Mouse (Mus musculus) kidney, postnatal 14 days (tissue): ENCODE measurements around the gene Fgr.

Source experiments
- DNase-seq: peaks from one replicate; pipeline ENCODE4 v3.0.0; 2022; ENCODE audit warnings: mixed read lengths

Gene Fgr

DNA sequence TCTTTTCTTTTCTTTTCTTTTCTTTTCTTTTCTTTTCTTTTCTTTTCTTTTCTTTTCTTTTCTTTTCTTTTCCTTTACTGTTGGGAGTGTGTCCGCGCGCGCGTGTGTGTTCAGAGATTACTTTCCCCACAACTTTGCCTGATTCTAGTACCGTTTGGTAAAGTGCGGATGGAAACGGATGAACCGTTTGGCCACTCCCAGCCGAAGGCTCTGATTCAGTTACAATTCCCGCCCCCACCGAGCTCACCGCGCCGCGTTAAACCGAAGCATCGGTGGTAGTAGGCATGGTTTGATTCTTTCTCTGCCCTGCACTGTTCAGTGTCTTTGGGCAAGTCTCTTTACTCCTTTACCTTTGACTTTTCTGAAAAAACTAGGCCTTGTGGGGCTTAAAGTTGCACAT, 65.9 kb downstream of the Fgr start:
- DNase-seq = no peak

DNA sequence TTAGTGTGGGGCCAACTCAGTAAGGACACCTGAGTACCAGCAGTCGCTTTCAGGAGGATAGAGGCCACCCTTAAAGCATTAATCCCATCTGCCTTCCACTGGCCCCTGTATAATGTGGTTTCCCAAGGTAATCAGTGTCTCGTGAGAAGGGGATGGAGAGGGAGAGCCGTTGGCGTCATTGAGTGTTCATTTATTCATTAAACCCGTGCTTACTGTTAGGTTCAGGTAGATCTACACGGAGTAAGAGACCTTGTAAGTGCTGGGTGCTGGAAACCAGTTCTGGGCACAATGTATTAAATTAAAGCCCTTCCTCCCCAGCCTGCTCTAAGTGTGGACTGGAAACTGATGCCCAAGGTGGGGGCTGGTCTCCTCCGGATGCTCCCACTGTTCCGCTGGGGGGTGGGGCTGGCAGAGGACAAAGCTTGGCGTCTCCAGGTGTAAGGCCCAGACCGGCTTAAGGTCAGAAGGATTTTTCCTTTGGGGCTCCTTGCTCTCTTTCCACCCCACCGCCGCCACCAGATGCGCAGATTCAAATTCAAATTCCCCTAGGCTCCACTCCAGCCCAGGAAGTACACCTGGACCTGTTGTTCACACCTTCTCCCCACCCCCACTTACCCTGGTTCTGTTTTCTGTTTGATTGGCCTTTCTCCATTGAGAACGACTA, 66.5 kb downstream of the Fgr start:
- DNase-seq = no peak

DNA sequence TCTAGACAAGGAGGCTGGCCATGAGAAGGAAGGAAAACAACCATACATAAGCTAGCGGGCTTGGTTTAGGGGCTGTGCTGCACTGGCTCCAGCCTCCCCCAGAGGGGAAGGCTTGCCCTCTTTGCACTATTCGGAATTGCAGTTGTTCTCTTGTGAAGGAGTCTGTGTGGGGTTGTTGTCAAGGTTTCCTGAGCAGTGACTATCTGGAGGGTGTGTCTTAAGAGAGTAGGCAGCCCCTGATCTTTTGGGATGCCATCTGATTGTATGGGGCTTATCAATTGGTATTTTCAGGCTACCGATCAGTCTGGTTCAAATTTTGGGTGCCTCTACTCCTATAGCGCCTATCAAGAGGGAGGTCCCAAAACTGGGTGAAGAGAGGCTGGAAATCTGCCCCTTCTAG, 68.3 kb downstream of the Fgr start:
- DNase-seq = no peak

DNA sequence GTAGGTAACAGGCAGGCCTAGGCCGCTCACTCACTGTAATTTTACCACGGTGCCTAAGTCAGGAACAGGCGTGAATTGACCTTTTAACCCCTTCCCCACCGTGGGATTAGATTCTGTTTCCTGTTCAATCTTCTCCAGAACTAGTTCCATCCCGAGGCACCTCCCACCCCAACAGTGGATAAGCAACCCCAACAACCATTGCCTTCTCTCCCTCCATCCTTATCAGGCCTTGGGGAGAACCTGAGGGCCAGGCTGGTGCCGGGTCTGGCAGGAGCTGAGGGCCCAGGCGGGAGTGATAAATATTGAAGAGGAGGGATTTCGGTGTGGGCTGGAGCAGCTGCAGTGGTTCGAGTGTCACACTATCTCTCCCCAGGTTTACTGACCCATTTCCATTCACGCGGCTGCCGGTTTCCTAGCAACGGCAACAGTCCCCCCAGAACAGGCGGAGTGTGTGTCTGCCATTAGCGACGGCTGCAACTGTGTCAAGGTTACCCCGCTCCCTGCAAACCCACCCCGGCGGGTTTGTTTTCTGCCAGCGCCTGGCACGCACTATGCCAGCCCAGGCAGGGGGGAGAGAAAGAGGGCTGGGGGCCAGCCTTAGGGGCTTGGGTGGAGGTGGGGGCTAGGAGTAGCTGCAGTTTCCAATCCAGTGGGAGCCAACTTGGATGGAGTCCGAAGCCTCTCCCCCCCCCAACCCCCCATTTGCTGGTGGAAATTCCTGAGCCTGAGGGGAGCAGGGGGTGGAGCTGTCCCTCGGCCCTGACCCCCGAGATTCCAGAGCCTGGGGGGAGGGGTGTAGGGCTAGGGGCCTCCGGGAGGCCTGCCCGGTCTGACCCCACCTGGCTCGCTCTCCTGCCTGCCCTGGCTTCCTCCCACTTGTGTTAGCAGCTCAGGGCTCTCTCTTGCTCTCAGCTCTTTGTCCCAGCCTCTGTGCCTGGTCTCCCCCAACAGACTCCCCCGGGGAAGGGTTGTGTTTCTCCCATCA, 69.0 kb downstream of the Fgr start:
- peak; percentile 77 for DNase-seq

DNA sequence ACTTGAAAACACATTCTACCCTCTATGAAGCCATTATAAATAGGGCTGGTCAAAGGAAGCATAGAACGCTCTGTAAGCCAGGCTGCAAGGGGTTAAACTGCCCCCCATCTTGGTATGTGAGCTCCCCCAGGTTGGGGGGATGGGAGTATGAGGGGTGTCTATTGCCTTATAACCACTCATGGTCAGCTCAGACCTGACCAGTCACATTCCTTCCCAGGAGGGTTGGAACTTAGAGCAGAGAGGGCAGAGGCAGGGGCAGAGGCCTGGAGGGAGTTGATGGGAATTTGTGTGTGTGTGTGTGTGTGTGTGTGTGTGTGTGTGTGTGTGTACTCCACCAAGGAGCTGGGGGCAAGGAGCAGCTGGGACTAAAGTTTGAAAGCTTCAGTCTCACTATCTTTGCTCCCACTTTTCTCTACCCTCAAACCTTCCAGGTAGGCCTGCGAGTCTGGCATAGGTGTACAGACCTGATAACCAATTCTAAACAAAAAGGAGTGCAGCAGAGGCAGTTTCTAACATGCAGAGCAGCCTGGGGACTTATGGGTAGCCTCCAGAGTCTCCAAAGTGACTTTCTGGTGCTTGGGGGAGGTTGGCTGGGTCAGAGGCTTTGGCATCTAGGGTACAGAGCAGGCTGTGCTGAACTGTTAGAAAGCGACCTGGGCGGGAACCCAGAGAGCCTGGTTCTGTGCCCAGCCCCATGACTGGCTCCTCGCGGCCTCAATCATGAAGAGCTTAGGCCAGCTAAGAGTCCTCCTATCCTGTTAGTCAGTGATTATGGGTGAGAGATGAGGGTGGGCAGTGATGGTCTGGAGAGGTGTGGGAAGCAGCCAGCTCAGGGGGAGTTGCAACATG, 70.1 kb downstream of the Fgr start:
- peak; percentile 67 for DNase-seq

DNA sequence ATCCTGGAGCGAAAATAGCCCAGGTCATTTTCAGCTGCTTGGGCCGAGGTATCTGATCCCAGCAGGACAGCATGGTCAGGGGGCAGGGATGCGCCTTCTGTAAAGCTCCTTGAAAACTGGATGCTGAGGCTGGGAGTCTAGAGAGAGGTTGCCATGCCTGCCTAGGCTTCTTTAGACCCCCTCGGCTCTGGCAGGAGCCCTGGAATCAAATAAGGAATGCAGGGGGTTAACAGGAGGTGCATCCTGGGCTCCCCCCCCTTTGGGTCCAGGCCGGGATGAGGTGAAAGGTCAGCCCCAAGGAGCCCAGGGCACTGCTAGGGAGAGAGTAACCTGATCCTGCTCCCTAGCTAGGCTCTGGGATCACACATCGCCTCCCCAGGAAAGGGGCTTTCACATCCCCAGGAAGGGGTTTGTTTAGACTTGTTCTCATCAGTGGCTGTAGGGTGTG, 70.8 kb downstream of the Fgr start:
- DNase-seq = no peak

DNA sequence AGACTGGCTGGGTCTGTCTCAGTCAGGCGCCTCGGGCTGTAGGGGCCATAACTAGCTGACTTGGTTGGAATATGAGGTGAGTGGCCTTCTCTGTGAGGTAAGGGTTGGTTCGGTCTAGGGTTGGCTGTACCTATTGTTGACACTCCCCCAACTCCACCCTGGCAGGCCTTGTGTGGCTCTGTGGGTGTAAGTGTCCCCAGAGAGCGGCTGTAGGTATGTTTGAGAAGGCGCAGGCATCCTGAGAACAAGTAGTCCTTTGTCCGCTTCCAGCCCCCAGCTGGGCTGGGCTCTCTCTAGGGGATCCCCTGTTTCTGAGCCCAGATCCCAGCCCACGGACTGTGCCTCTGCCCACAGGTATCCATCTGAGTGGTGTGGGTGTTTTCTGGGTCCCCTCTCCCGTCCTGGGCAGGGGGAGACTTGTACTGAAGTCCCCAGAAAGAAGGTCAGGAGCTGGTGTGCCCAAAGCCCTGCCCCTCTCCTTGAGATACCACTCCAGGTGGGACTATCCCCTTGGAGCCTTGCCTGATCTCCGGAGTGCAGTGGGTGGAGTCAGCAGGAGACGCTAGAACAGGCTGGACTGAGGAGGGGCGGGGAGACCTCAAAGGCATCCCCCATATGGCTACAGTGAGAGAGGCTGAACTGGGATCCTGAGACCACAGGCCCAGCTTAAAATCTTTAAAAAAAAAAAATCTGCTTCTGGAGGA, 72.0 kb downstream of the Fgr start:
- DNase-seq = no peak

DNA sequence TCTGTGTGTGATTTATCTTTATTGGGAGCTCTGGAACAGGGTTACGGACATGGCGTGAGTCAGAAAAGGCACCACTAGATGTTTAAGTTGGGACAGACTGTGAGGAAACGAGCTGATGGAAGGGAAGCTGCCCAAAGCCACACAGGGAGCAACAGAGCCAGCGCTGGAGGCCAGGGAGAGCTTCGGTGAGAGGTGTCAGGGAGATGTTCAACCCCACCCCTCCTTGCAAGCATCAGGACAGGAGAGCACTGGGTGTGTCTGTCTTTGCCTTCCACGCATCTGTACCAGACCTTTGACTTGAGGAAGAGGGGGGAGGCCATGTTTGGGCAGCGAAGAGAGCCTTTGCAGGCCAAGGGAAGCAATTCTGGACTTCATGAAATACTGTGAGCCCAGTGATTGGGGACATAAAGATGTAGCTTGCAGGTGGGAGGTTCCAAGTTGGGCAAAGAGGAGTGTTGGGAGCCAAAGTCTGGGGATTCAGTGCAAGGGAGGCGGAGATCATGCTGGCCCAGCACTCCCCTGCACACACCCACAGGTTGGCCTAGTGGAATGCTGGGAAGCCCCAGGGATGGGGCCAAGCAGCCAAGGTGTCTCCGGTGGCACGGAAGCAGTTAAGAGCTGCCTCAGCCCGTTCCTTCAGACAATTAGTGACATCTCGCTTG, 72.9 kb downstream of the Fgr start:
- peak; percentile 58 for DNase-seq

DNA sequence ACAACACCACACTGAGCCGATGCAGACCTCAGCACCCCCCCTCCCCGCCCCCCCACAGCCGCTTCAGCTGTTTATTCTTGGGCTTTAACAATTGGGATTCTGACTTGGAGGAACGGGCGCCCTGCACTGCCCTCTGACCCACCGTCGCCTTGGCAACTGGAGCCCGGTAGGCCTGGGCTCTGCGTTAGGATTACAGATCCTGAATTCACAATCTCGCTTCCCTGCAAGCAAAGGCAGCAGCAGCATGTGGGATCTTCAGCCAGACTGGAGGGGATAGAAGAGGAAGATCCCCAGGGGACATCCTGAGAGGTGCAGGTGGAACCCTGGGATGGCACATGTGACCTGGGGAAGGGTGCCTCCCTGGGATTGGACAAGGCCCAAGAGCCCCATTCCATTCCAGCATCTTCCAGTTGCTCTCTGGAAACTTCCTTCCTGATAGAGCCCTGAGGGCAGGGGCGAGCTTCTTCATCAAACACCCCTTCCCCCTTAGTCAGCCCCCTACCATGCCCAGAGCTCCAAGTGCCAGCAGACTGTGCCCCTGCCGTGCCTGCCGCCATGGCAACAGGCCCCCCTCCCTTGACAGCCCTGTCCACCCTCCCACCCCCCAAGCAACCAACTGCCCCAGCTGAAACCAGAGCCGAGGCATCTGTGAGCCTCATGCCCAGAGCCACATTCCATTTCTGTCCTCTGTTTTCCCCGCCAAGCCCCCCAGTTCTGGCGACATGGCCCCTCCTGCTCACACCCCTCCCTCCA, 73.6 kb downstream of the Fgr start:
- DNase-seq = no peak

DNA sequence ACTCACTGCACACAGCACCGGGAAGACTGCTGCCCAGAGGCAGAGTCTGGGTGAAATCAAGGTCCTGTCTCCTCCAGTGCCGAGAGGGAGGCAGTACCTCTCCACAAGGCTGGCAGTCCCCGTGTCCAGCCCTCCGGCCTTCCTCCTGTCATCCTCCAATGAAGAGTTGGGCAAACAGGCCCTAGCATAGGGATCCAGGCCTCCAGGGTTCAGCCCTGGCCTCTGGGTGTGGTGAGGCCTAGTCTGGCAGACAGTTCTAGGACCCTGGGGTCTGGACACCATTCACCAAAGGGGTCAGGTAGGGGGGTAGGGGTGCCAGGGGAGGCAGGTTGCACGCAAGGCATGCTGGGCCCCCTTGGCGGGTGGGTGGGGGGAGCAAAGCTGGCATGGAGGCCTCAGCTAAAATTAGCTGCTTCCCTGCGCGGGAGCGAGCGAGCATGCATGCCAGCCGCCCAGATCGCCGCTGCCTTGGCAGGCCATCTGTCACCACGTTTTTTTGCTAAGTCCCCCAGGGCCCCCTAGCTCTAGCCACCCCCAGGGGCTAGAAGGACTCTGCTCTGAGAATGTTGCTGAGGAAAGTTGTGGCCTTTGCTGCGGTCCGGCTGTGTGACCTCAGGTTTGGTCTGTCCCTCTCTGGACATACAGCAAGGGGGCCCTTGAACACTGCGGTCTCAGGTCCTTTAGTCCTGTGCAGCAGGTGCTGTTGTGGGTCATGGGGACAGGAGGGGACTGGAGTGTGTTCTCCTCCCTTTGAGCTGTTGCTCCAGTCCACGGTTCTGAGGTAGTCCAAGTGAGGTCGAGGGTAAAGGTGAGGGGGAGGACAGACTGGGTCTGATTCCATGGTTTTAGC, 75.4 kb downstream of the Fgr start:
- DNase-seq = no peak

DNA sequence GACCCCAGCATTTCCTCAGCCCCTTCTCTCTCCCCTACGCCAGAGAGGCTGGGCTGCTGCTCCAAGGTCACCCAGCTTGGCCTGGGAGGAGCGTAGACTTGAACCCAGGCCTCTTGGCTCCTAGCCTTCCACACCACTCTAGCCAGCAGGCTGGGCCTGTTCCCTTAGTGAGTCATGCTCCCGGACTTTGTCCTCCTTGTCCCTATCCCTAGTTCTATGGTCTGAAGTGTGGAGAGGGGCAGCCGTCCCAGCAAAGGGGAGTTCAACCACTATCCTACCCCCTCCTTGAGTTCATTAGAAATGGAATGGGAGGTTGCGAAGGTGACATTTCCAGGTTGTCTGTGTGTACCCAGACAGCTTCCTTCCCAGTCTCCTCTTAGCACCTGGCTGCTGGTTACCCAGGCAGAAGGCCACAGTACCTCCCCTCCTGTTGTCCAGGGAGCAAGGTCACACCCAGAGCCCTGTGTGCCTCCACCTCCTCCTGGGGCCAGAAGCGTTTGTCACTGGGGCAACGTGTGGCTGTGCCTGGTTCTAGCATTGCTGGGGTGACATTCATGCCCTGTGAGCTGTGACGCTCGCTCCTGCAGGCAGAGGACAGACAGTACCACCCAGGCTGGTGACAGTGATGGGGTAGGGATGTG, 76.4 kb downstream of the Fgr start:
- DNase-seq = peak; percentile 64

DNA sequence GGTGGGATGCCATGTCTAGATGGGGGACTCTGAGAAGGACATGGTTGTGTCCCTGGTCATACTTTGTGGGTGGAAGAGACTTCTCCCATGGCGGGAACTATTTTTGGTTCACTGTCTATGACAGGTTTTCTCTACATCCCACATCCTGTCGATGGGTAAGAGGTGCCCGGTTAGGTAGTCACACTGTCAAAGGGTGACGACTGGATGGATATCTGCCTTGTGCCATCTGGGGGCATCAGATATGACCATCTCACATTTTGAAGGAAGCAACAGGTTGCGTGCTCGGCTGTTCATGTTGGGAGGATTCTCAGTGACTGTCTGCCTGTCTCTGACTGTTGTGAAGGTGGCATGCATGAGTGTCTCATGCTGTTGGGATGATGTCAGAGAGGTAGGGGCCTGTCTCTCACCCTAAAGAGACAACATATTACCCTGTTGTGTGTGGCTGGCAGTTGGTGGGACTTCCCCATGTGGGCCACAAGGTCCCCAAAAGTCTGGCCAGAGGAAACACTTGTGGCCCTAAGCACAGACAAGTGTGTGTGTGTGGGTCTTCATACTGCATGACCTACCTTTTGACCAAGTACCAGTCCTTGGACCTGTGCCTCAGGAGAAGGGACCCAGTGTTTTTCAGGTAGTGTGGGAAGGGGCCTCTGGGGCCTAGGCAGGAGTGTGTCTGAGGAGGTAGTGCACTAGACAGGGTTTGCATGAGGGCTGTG, 77.1 kb downstream of the Fgr start:
- DNase-seq = no peak

DNA sequence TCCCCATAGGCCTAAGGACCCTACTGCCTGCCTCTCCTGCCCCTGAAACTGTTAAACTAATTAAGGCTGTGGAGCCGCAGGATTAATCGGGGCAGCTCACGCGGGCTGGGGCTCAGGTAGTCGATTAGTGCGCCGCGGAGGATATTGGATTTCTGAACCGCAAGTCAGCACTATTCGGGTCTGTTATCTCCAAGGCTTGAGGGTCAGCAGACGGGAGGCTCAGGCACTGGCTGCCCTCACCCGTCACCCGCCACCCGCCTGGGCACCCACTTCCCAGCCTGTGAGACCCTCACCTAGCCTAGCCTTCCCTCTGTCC, 77.6 kb downstream of the Fgr start:
- no peak for DNase-seq
